Mouse (Mus musculus) R1 (cell line): ENCODE measurements at regions not wholly inside any gene's neighbourhood (a gene's known extent, or its start where the extent isn't known, plus 50 kb on each side); places are given as distances from the start of the nearest gene placed in this dataset.
"Not testable (repeated sequence)": the region's sequence is repeated elsewhere in the genome, so short reads cannot be mapped to it uniquely, and the experiment has no call there.

Experiments used
- DNase-seq: peaks from one replicate; pipeline ENCODE4 v3.0.0-alpha.2; 2018; ENCODE audit warnings: low read depth, low spot score

GRCm38 (mm10) chr17:3006662-3007061, 108.1 kb upstream of the Scaf8 start:
- no peak for DNase-seq

GRCm38 (mm10) chr17:3007234-3007633, 107.5 kb upstream of the Scaf8 start:
- no peak for DNase-seq

- peak; percentile 13 for DNase-seq
Observed at GRCm38 (mm10) chr17:3009939-3010338, 104.8 kb upstream of the Scaf8 start.

GRCm38 (mm10) chr17:3012045-3012444, 102.7 kb upstream of the Scaf8 start:
- no peak for DNase-seq

- DNase-seq, result no peak
Observed at GRCm38 (mm10) chr17:3019631-3020391, 95.0 kb upstream of the Scaf8 start.

- DNase-seq, result peak; percentile 10
Observed at GRCm38 (mm10) chr17:3020406-3020805, 94.4 kb upstream of the Scaf8 start.

- no peak for DNase-seq
Observed at GRCm38 (mm10) chr17:3022245-3022935, 92.4 kb upstream of the Scaf8 start.

GRCm38 (mm10) chr17:3022936-3023247, 91.9 kb upstream of the Scaf8 start:
- not testable (repeated sequence) for DNase-seq

GRCm38 (mm10) chr17:3023426-3023825, 91.3 kb upstream of the Scaf8 start:
- DNase-seq, result peak; percentile 3

GRCm38 (mm10) chr17:3026859-3027258, 87.9 kb upstream of the Scaf8 start:
- DNase-seq, result not testable (repeated sequence)

- peak; percentile 13 for DNase-seq
Observed at GRCm38 (mm10) chr17:3027376-3027775, 87.4 kb upstream of the Scaf8 start.

GRCm38 (mm10) chr17:3029750-3030149, 85.0 kb upstream of the Scaf8 start:
- not testable (repeated sequence) for DNase-seq

- no peak for DNase-seq
Observed at GRCm38 (mm10) chr17:3035099-3035498, 79.7 kb upstream of the Scaf8 start.

- DNase-seq, result no peak
Observed at GRCm38 (mm10) chr17:3037145-3037870, 77.5 kb upstream of the Scaf8 start.

- DNase-seq, result peak; percentile 2
Observed at GRCm38 (mm10) chr17:3038067-3038466, 76.7 kb upstream of the Scaf8 start.

- DNase-seq, result not testable (repeated sequence)
Observed at GRCm38 (mm10) chr17:3044520-3044919, 70.3 kb upstream of the Scaf8 start.

- peak; percentile 21 for DNase-seq
Observed at GRCm38 (mm10) chr17:3053859-3054258, 60.9 kb upstream of the Scaf8 start.

GRCm38 (mm10) chr17:3054848-3055247, 59.9 kb upstream of the Scaf8 start:
- DNase-seq, result peak; percentile 96

- peak; percentile 59 for DNase-seq
Observed at GRCm38 (mm10) chr17:3055376-3055775, 59.4 kb upstream of the Scaf8 start.

- peak; percentile 43 for DNase-seq
Observed at GRCm38 (mm10) chr17:3063401-3063800, 51.4 kb upstream of the Scaf8 start.
